Mouse (Mus musculus) hindbrain, postnatal 0 days (tissue): ENCODE measurements around the gene Pard3b. TPM values are rescaled to one million over a fixed set of nuclear protein-coding genes. Genes with fewer than 3 reads are reported as not detected.

Experiments used
- ATAC-seq: fragments of 200-750 bp; cut with Nextera tagmentation; 2 replicates; pipeline ENCODE4 v1.8.0; 2017; ENCODE audit warnings: mild to moderate bottlenecking, moderate TSS enrichment, moderate library complexity
- DNase-seq: peaks from one replicate; pipeline ENCODE4 v3.0.0-alpha.2; 2015; ENCODE audit warnings: low spot score
- H3K27ac ChIP-seq: fragments of 300-500 bp; sonication (generic); 2 replicates; pipeline ENCODE4 v1.5.1; 2014; ENCODE audit warnings: mild to moderate bottlenecking
- H3K27me3 ChIP-seq: fragments of 300-500 bp; sonication (generic); 2 replicates; pipeline ENCODE4 v1.6.1; 2014; ENCODE audit warnings: low read length, mixed read lengths; ENCODE audit not compliant: insufficient read depth
- H3K36me3 ChIP-seq: fragments of 300-500 bp; sonication (generic); 2 replicates; pipeline ENCODE4 v1.6.1; 2014; ENCODE audit warnings: low read length, mixed read lengths; ENCODE audit not compliant: insufficient read depth
- H3K4me1 ChIP-seq: fragments of 300-500 bp; sonication (generic); 2 replicates; pipeline ENCODE4 v1.6.1; 2014; ENCODE audit warnings: antibody characterized with exemption, low read length, mixed read lengths; ENCODE audit not compliant: insufficient read depth
- H3K4me2 ChIP-seq: fragments of 300-500 bp; sonication (generic); 2 replicates; pipeline ENCODE4 v1.6.1; 2014; ENCODE audit warnings: low read depth, mild to moderate bottlenecking, low read length, moderate library complexity, mixed read lengths
- H3K4me3 ChIP-seq: fragments of 300-500 bp; sonication (generic); 2 replicates; pipeline ENCODE4 v1.5.1; 2014; ENCODE audit warnings: low read length
- H3K9ac ChIP-seq: fragments of 300-500 bp; sonication (generic); replicated peaks from 2 replicates; pipeline ENCODE4 v1.6.1; 2014; ENCODE audit warnings: mild to moderate bottlenecking, low read length, moderate library complexity, mixed read lengths
- H3K9me3 ChIP-seq: fragments of 300-500 bp; sonication (generic); 2 replicates; pipeline ENCODE4 v1.6.1; 2016; ENCODE audit warnings: low read length, mixed read lengths
- CTCF ChIP-seq: IDR thresholded peaks from 2 replicates; pipeline ENCODE4 v1.5.1; 2016; ENCODE audit warnings: antibody characterized with exemption, control low read depth, low read depth
- WGBS: fragments of 180-500 bp; shearing (Covaris S2); extraction: QIAGEN DNeasy Blood & Tissue Kit; methylation state at CpG from one replicate; pipeline ENCODE4 v1.1.7; 2014; 5-methylcytosine and 5-hydroxymethylcytosine counted together
- polyA plus RNA-seq: library from polyadenylated mRNA; unstranded; fragments of >200 nt; fragmentation: Nextera tagmentation; extraction: Ambion mirVana; gene quantifications from 2 replicates; pipeline ENCODE4 v1.2.1, GENCODE M21; 2015
- total RNA-seq: library from RNA; depleted of rRNA; stranded (reverse); fragments of >200 nt; gene quantifications from 2 replicates; pipeline ENCODE4 v1.2.3, GENCODE M21; 2014

The Pard3b gene
- total and polyA plus RNA-seq, 2 experiments from 2014 or later, result 5.6 to 9.6 TPM

DNA sequence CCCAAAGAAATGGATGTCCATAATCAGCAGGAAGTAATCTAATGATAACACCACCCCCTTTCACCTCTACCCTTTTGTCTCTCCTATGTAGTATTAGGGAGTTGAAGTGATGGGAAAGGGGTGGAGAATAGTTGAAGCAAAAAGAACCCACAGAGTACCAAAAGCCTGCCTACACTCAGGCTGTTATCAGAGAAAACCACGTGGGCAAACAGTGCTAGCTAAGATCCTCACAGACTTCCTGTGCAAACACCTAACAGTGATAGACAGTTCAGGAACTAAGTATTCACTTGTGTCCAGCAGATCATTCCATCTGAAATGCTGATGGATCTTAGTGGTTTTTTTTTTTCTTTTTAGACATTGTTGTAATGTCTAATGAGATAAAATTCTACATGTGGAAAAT lies 181.6 kb downstream of the Pard3b start:
- Histone ChIP-seq H3K9ac (no peak overlapping the region), H3K4me1 (no peaks in the 10 kb centered on the region), H3K4me3 (no peak overlapping the region), H3K4me2 (no peak overlapping the region), H3K9me3 (no peaks in the 10 kb centered on the region), H3K27ac (no peak overlapping the region), H3K27me3 (no peaks in the 10 kb centered on the region), H3K36me3 (no peaks in the 10 kb centered on the region)
- 64% methylated on average over 1 of the region's 1 CpGs for WGBS
- ATAC-seq (no peak), DNase-seq (no peak)
- no peak for TF ChIP-seq CTCF

DNA sequence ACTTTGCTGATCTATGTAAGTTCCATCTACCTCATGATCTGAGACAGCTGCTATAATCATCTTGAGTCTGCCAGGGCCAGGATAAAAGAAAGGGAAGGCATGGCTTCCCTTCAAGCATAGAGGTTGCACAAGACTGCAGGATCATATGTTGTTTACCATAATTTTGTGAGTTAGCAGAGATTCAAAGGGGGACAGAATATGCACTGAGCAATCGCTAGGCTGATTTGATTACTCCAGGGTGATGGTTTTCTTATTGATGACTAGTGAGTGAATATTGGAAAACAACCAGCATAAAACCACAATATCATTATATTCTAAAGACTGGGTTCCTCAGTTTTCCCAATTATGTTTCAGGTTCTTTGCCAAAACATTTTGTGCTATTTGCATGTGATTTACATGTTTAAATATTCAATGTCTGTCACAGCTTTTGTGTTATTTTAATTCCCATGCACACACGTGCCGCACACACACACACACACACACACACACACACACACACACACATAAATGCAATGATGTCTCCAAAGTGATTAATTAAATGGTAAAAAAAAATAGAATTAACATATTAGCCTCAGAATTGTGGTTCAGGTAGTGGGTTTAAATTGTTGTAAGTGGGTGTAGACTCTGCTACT lies 187.1 kb downstream of the Pard3b start:
- Histone ChIP-seq H3K4me1 (no peaks in the 10 kb centered on the region), H3K27me3 (no peaks in the 10 kb centered on the region), H3K9me3 (no peaks in the 10 kb centered on the region), H3K9ac (no peak overlapping the region), H3K4me3 (no peak overlapping the region), H3K27ac (no peak overlapping the region), H3K36me3 (no peaks in the 10 kb centered on the region), H3K4me2 (no peak overlapping the region)
- DNase-seq (no peak), ATAC-seq (no peak)
- TF ChIP-seq CTCF, result no peak
- 75% methylated on average over 3 of the region's 3 CpGs for WGBS

DNA sequence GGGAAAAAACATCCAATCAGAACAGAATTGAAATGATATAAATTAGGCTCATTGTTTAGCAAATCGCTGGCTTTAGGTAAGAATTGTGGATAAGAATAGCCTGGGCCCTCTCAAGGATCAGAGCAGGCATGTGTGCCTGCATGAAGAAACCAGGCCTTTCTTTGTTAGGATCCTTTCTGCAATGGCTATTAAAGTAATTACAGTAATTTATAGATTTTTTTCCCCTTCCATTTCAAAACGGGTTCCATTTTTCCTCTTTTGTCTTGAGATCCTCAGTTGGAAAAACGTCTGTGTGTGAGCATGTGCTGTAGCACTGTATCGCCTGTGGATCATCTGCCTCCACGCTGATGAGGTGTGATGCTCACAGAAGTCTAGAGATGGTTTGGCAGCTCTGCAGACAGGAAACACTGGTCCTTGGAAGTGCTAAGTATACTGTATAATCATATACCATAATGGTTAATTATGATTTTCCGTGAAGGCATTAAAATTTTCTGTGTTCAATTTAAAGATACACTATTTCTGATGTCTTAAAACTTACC lies 198.5 kb downstream of the Pard3b start:
- ATAC-seq (no peak), DNase-seq (no peak)
- Histone ChIP-seq H3K27me3 (no peaks in the 10 kb centered on the region), H3K4me1 (no peaks in the 10 kb centered on the region), H3K27ac (no peak overlapping the region), H3K9me3 (no peaks in the 10 kb centered on the region), H3K9ac (no peak overlapping the region), H3K4me2 (no peak overlapping the region), H3K4me3 (no peak overlapping the region), H3K36me3 (no peaks in the 10 kb centered on the region)
- TF ChIP-seq CTCF, result no peak
- 68% methylated on average over 6 of the region's 6 CpGs for whole genome bisulfite sequencing

DNA sequence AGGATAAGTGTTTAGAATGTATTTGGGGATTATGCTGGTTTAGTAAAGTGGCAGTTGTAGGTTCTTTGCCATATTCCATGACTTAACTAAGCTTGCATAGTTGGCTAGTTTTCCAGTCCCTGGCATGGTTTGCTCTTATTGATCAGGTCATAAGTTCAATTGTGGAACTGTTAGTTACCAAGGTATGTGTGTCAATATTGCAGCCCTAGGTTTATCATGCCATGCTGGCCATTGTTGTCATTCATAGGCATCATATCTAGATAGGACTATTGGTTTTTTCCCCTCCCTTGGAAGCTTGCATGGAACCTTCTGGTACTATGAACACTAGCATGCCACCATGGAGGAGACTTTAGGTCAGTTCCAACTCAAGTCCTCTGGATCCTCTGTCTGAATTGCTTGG lies 208.0 kb downstream of the Pard3b start:
- no peaks in the 10 kb centered on the region for H3K9me3 ChIP-seq
- no peak for ATAC-seq
- no peaks in the 10 kb centered on the region for H3K27me3 ChIP-seq
- no peak overlapping the region for H3K27ac ChIP-seq
- H3K4me3 ChIP-seq, result no peak overlapping the region
- H3K4me2 ChIP-seq, result no peak overlapping the region
- no peak for DNase-seq
- no peaks in the 10 kb centered on the region for H3K4me1 ChIP-seq
- no peak for TF ChIP-seq CTCF
- H3K9ac ChIP-seq, result no peak overlapping the region
- H3K36me3 ChIP-seq, result no peaks in the 10 kb centered on the region

DNA sequence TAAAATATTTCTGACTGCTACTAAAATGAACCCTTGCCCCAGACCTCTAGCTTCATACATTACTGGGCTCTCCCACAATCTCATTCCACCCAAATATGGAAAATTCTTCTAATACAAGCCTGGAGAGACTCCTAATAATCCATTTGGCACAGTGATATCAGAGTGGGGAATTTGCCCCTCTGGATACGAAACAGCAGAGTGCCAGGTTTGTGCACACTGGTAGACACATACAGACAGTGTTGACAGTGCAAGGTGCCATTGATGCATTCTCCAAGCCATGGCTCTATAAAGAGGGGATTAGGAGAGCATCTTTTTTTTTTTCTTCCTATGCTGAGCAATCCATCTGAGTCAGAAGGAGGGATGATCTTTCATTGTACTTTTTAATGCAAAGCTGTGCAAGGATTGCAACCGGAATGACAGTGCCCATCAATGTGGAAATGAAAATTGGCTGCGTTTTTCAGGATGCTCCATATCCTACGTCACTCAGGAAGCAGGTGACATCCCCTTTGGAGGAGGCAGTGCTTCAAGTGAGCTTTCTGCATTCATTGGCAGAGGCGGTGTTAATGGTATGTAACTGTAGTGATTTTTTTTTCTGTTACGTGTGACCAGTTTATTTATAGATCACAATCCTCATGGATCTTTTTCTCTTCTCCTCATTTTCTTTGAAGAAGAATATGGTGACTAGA lies 210.5 kb downstream of the Pard3b start:
- no peak for TF ChIP-seq CTCF
- H3K9ac ChIP-seq, result no peak overlapping the region
- no peaks in the 10 kb centered on the region for H3K4me1 ChIP-seq
- 73% methylated on average over 6 of the region's 6 CpGs for WGBS
- no peaks in the 10 kb centered on the region for H3K9me3 ChIP-seq
- DNase-seq (no peak), ATAC-seq (no peak)
- no peaks in the 10 kb centered on the region for H3K36me3 ChIP-seq
- H3K27me3 ChIP-seq, result no peaks in the 10 kb centered on the region
- no peak overlapping the region for H3K27ac ChIP-seq
- H3K4me3 ChIP-seq, result no peak overlapping the region
- H3K4me2 ChIP-seq, result no peak overlapping the region

DNA sequence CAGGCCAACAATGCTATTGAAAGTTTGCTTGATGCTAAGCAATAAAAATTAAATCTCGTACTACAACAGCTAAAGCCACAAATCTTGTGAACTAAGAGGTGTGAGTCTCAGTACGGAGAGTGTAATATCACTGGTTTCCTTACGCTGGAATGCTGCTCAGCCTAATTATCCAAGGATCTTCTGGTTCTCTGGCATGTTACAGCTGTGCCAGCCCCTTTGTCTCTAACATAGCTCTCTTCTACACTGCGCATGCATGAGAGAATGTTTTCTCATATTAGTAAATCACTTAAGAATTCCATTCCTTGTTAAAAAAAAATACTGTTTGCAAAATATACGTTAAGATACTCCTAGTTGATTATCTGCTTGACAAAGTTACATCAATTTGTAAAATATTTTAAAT lies 211.8 kb downstream of the Pard3b start:
- no peak for ATAC-seq
- TF ChIP-seq CTCF, result no peak
- Histone ChIP-seq H3K9ac (no peak overlapping the region), H3K4me2 (no peak overlapping the region), H3K4me1 (no peaks in the 10 kb centered on the region), H3K27ac (no peak overlapping the region), H3K36me3 (no peaks in the 10 kb centered on the region), H3K9me3 (no peaks in the 10 kb centered on the region), H3K27me3 (no peaks in the 10 kb centered on the region), H3K4me3 (no peak overlapping the region)
- WGBS, result 61% methylated on average over 5 of the region's 5 CpGs
- DNase-seq, result no peak

DNA sequence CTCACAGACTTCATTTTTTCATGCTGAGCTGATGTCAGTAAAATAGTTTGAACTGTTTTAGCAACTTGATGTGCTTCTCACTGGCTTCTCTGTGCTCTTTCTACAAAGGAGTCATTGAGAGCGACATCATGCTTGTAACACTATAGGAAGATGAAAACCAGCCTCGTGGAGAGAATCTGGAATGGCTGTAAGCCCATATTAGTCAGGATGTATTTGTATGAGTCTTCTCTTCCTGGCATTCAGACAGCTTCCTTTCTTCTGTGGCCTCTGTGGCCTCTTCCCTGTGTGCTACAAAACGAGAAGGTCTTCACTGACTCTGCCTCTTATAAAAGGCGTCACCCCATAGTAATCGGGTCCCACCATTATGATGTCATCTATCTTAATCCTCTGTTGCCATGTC lies 212.6 kb downstream of the Pard3b start:
- ATAC-seq, result no peak
- no peak for DNase-seq
- 38% methylated on average over 5 of the region's 5 CpGs for WGBS

More for the DNA sequence above, 212.6 kb downstream of the Pard3b start:
- no peaks in the 10 kb centered on the region for H3K36me3 ChIP-seq
- no peak for TF ChIP-seq CTCF
- H3K27ac ChIP-seq, result no peak overlapping the region
- H3K9me3 ChIP-seq, result no peaks in the 10 kb centered on the region
- no peak overlapping the region for H3K9ac ChIP-seq
- no peak overlapping the region for H3K4me3 ChIP-seq
- no peak overlapping the region for H3K4me2 ChIP-seq
- H3K27me3 ChIP-seq, result no peaks in the 10 kb centered on the region
- H3K4me1 ChIP-seq, result no peaks in the 10 kb centered on the region
